Mouse (Mus musculus) 3T3-L1 (cell line): ENCODE results near the gene Gm10382.
"Not testable (repeated sequence)": the region's sequence is repeated elsewhere in the genome, so short reads cannot be mapped to it uniquely, and the experiment has no call there.

Experiments used
- DNase-seq: peaks from one replicate; pipeline ENCODE4 v3.0.0-alpha.2; 2015; ENCODE audit warnings: low read depth, low spot score

Gm10382 gene

DNA sequence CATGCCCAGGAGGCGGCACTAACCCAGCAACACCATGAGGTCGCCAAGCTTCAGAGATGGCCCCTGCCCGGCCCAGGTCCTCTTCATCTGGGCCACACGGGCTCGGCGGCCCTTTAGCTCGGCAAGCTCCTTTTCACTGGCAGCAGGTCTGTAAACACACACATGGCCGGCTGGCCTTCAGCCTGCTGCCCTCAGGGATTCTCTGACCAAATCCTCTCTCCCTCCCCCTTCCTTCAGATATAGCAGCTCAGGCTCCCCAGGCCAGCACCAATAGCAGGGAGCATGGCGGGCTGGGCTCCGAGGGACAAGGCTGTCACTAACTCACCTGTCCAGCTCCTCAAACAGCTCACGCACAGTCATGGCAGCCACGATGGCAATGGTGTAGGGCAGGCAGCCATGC is 29.5 kb downstream of the Gm10382 start:
- DNase-seq, result no peak

DNA sequence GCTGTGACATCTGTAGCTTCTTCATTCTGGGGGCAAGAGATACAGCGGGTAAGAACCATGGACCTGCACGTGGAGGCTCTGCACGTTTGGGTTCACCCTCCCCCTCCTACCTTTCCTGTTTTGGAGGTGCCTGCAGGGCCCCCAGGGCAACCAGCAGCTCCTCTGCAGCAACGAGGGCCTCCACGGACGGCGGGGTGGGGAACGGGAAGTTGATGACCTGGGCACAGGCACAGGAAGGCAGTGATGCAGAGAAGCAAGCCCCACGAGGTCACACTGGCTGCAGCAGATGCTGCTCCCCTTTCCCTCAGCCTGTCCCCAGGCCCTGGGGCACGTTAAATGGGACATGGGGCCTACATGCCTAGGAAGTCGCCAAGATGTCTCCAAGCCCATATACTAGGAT is 30.0 kb downstream of the Gm10382 start:
- no peak for DNase-seq

DNA sequence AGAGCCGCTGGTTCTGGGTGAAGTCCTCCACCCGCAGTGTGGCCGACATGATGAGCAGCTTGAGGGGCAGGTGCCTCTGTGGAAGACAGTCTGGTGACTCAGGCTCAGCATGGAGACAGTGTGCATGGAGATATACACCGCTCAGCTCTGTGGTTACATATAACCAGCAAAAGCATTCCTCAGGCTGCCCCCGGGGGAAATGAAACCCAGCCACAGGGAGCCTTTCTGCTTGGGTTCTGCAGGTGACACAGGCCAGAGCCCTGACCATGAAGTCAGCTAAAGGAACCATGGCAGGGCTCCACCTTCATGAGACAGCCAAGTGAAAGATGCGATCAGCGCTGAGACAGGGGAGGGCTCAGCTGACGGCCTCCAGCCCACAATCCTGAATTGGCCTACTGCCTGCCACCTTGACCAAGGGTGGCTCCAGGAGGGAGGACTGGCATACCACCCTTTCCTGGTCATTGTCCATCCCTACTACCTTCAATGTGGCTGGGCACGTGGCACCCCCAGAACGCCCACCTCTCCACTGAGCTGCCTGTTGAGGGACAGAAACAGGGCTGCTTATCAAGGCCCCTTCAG is 36.7 kb downstream of the Gm10382 start:
- DNase-seq, result peak; percentile 75

DNA sequence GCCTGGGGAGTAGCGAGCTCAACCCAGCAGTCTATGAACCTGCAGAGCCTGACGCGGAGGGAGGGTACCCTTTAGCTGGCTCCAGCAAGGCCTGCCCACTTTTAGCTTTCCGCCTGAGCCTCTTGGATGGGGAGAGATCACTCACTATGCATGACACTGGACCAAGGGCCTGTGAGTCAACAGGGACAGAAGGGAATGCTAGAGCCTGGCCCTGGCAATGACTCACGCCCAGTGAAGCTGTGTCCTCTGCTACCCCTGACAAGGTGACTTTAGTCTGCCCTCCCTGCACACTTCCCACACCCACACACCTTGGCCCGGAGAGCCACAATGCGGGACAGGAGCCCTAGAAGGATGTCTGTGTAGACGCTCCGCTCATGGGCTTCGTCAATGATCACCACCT is 37.2 kb downstream of the Gm10382 start:
- DNase-seq, result peak; percentile 83

DNA sequence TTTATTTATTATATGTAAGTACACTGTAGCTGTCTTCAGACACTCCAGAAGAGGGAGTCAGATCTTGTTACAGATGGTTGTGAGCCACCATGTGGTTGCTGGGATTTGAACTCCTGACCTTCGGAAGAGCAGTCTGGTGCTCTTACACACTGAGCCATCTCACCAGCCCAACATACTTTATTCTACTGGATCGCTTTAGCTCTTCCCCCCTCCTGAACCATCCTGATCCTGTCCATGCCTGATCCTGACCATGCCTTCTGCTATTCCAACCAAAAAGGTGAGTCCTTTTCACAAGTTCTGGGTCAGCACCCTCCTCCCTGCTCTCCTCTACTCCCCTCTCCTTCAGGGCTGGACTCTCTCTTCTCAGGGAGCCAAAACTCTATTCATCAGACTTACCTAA is 43.2 kb downstream of the Gm10382 start:
- DNase-seq, result not testable (repeated sequence)

DNA sequence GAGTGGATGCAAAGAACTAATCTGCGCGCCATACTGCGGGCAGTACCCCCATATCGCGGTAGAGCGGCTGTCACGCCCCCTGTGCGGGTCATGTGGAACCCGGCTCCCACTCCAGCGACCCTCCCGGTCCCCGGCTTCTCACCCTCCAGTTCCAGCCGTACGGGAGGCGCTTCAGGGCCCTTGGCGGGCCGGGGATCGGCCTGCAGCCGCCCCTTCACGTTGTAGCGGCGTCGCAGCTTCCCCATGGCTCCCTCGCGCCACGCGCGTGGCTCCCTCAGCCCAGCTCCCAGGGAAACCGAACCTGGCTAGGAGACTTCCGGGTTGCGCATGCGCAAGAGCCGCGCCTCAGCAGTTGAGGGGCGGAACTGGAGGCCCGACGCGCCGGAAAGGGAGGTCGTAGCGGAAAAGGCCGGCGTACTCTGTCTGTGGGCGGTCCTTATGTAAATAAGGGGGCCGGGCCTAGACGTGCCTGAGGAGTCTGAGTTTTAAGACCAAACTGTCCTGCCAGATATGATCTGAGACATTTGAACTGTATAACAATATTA is 44.7 kb downstream of the Gm10382 start, which contains the start of gene Dhx37:
Gene Dhx37 (minus strand): TSS at position 329 of the 545 bp plus-strand sequence.
- DNase-seq, result peak; percentile 98

DNA sequence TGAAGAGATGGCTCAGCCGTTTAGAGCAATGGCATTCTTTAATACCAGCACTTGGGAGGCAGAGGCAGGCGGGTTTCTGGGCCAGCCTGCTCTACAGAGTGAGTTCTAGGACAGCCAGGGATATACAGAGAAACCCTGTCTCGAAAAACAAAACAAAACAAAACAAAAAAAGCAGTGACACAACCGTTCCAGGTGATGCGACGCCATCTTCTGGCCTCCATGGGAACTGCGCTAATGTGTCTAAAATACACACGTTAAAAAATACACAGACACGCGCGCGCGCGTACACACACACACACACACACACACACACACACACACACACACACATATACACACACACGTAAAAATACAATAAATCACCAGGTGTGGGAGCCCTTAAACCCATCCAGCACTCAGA is 45.2 kb downstream of the Gm10382 start:
- DNase-seq, result not testable (repeated sequence)
